Mouse (Mus musculus) left cerebral cortex, adult 2 months (tissue): ENCODE results near the gene Olfr702. TPM values are rescaled to one million over a fixed set of nuclear protein-coding genes. Genes with fewer than 3 reads are reported as not detected.

Source experiments
- DNase-seq, 2 experiments: peaks; one replicate each; pipeline ENCODE4 v3.0.0; 2021 to 2022; ENCODE audit warnings: low spot score in 2 of 2, mixed read lengths in 1 of 2; ENCODE audit errors: extremely low spot score in 1 of 2
- H3K27ac ChIP-seq: fragments of 200-600 bp; 2 replicates; pipeline ENCODE4 v1.8.1; 2022
- H3K4me3 ChIP-seq: fragments of 200-600 bp; 2 replicates; pipeline ENCODE4 v1.8.1; 2022
- CTCF ChIP-seq: fragments of 200-600 bp; IDR thresholded peaks from 2 replicates; pipeline ENCODE4 v1.8.1; 2022; ENCODE audit warnings: antibody characterized with exemption, mild to moderate bottlenecking, moderate library complexity
- intact Hi-C: fragments of 180-260 bp; cut with DNase I; formaldehyde crosslinking; loops from one replicate; pipeline ENCODE4 v1.15.1; 2025
- long read RNA-seq, 2 experiments: library from polyadenylated mRNA; stranded (forward); transcript quantifications; one replicate each; pipeline ENCODE4 v2.0.0; 2021; ENCODE audit warnings: borderline mapping rate in 2 of 2
- total RNA-seq, 2 experiments: library from RNA; stranded (reverse); gene quantifications; 2 replicates each; pipeline ENCODE4 v1.2.3; 2021

Gene Olfr702
- total RNA-seq, result not detected
- long read RNA-seq, experiment 1, result 0 reads
- long read RNA-seq, experiment 2, result 0 reads

- no peak for TF ChIP-seq CTCF
- DNase-seq, result no peak
- no peak within 1 kb of the TSS for H3K27ac ChIP-seq
- no peak within 1 kb of the TSS for H3K4me3 ChIP-seq
- intact Hi-C loops, result no loop called here
Observed at GRCm38 (mm10) chr7:106833793-106834192, at the start of gene Olfr702. TSS of gene Olfr702 (minus strand) at chr7:106833893.

- no peak within 1 kb of the TSS for H3K27ac ChIP-seq
- TF ChIP-seq CTCF, result no peak
Observed at GRCm38 (mm10) chr7:106876791-106877190, 43.1 kb upstream of the Olfr702 start, which contains the start of gene Olfr705. TSS of gene Olfr705 (minus strand) at chr7:106876891.

DNA sequence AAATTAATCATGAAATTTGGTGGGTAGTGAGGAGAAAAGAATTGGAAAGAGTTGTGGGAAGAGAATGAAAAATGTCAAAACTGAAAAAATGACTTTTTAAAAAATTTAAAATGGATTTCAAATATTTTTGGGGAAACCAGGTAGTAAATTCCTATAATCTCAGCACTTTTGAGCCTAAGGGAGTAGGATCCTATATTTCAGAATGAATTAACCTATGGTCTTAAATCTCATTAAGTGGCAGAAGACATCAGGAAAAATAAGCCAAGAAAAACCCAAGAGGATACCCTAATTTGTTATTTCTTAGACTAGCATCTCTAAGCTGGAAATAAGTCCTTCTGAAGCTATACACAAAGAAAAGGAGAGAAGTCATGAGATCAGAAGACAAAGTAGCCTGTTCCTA, 29.2 kb upstream of the Olfr702 start, which contains the start of gene Olfr704:
Gene Olfr704, plus strand, starts transcription at position 301 of the 400 bp plus-strand sequence.
- intact Hi-C loops, result no loop called here
- no peak within 1 kb of the TSS for H3K27ac ChIP-seq
- H3K4me3 ChIP-seq, result no peak within 1 kb of the TSS
- DNase-seq, result no peak
- no peak for TF ChIP-seq CTCF

More at GRCm38 (mm10) chr7:106876791-106877190, 43.1 kb upstream of the Olfr702 start, which contains the start of gene Olfr705:
- DNase-seq, result no peak
- intact Hi-C loops, result no loop called here
- H3K4me3 ChIP-seq, result no peak within 1 kb of the TSS

- TF ChIP-seq CTCF, result no peak
- intact Hi-C loops, result no loop called here
- Histone ChIP-seq H3K27ac (no peak within 1 kb of the TSS), H3K4me3 (no peak within 1 kb of the TSS)
- DNase-seq, result no peak
Observed at GRCm38 (mm10) chr7:106843060-106843459, 9.4 kb upstream of the Olfr702 start, which contains the start of gene Olfr703. TSS of gene Olfr703 (plus strand) at chr7:106843360.

DNA sequence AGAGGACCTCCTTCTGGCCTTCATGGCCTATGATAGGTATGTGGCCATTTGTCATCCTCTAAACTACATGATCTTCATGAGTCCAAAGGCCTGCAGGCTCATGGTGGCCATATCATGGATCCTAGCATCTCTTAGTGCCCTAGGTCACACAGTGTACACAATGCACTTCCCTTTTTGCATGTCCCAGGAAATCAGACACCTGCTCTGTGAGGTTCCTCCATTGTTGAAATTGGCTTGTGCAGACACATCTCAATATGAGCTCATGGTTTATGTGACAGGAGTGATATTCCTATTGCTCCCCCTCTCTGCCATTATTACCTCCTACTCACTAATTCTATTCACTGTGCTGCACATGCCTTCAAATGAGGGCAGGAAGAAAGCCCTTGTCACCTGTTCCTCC, 15.3 kb downstream of the Olfr702 start:
- intact Hi-C loops, result no loop called here
- TF ChIP-seq CTCF, result no peak
- DNase-seq, result no peak
- Histone ChIP-seq H3K27ac (no peak overlapping the region), H3K4me3 (no peak overlapping the region)

GRCm38 (mm10) chr7:106815775-106816174, 17.9 kb downstream of the Olfr702 start:
- Histone ChIP-seq H3K27ac (no peak overlapping the region), H3K4me3 (no peak overlapping the region)
- intact Hi-C loops, result no loop called here
- TF ChIP-seq CTCF, result peak; percentile 51
- DNase-seq, result no peak

GRCm38 (mm10) chr7:106813829-106814228, 19.9 kb downstream of the Olfr702 start, which contains the start of gene Olfr701:
TSS of gene Olfr701 (plus strand) at chr7:106814129.
- no peak for DNase-seq
- intact Hi-C loops, result no loop called here
- Histone ChIP-seq H3K4me3 (no peak within 1 kb of the TSS), H3K27ac (no peak within 1 kb of the TSS)
- TF ChIP-seq CTCF, result no peak

- Histone ChIP-seq H3K4me3 (no peak within 1 kb of the TSS), H3K27ac (no peak within 1 kb of the TSS)
- TF ChIP-seq CTCF, result no peak
- intact Hi-C loops, result no loop called here
- DNase-seq, result no peak
Observed at GRCm38 (mm10) chr7:106808734-106809133, 25.0 kb downstream of the Olfr702 start, which contains the start of gene Olfr700. TSS of gene Olfr700 (minus strand) at chr7:106808834.

DNA sequence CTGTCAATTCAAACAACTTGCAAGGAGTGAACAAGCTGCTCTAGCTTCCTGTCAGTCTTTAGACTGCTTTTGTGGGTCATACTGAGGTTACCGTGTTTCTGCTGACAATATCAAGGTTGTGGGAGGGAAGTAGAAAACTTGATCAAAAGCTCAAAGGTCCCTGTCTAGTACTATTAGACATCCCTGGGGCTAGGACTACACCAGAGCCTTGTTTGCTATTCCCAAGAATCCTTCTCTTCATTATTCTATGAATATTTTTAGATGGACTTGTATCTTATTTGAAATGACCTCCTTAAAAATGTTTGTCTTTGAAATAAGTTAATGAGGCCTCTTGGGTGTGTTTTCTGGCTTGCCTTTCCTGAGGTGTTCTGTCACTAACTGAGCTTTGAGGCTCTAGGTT, 40.6 kb downstream of the Olfr702 start, which contains the start of gene Olfr699:
Gene Olfr699, minus strand, starts transcription at position 101 of the 400 bp plus-strand sequence.
- intact Hi-C loops, result no loop called here
- Histone ChIP-seq H3K4me3 (no peak within 1 kb of the TSS), H3K27ac (no peak within 1 kb of the TSS)
- no peak for TF ChIP-seq CTCF
- no peak for DNase-seq

DNA sequence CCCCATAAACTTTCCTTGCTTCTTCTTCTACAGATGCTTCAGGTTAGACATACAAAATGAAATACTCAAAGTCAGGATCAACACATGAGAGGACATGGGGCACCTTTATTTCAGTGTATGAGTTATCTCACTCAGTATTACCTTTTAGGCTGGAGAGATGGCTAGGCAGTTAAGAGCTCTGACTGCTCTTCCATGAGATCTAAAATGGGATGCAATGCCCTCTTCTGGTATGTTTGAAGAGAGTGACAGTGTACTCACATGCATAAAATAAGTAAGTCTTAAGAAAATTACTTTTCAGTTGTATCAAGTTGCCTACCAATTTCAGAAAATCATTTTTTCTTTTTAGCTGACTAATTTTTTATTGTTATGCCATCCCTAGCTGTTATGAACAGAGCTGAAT, 45.4 kb downstream of the Olfr702 start:
- no peak overlapping the region for H3K27ac ChIP-seq
- no peak overlapping the region for H3K4me3 ChIP-seq
- DNase-seq, result no peak
- intact Hi-C loops, result no loop called here
- peak; percentile 16 for TF ChIP-seq CTCF

Other genes with a start within 250 kb of the Olfr702 start
- gene Olfr693, start 153.3 kb downstream of the Olfr702 start, total RNA-seq, result not detected
- not detected for gene Olfr694, start 142.1 kb downstream of the Olfr702 start, total RNA-seq
- not detected for gene Olfr695, start 117.5 kb downstream of the Olfr702 start, total RNA-seq
- gene Olfr697, start 91.5 kb downstream of the Olfr702 start, total RNA-seq, result not detected
- gene Olfr698, start 78.5 kb downstream of the Olfr702 start, total RNA-seq, result not detected
- not detected for gene Olfr699, start 40.7 kb downstream of the Olfr702 start, total RNA-seq
- gene Olfr700, start 25.1 kb downstream of the Olfr702 start, total RNA-seq, result not detected
- gene Olfr701, start 19.8 kb downstream of the Olfr702 start, total RNA-seq, result not detected
- gene Olfr703, start 9.5 kb upstream of the Olfr702 start, total RNA-seq, result not detected
- gene Olfr704, start 29.3 kb upstream of the Olfr702 start, total RNA-seq, result not detected
- gene Olfr705, start 43.0 kb upstream of the Olfr702 start, total RNA-seq, result not detected
- gene Olfr706, start 54.3 kb upstream of the Olfr702 start, total RNA-seq, result not detected
- not detected for gene Olfr707, start 67.3 kb upstream of the Olfr702 start, total RNA-seq
- gene Olfr1532-ps1, start 74.1 kb upstream of the Olfr702 start, total RNA-seq, result not detected
- not detected for gene Olfr709-ps1, start 98.3 kb upstream of the Olfr702 start, total RNA-seq
- not detected for gene Olfr710, start 114.4 kb upstream of the Olfr702 start, total RNA-seq
- gene Olfr6, start 130.0 kb upstream of the Olfr702 start, total RNA-seq, result not detected
- gene Olfr711, start 141.6 kb upstream of the Olfr702 start, total RNA-seq, result not detected
- gene Olfr2, start 172.2 kb upstream of the Olfr702 start, total RNA-seq, result not detected
- not detected for gene Olfr713, start 197.3 kb upstream of the Olfr702 start, total RNA-seq
- gene Olfr714, start 237.1 kb upstream of the Olfr702 start, total RNA-seq, result not detected